Mouse (Mus musculus): ENCODE results near the gene Havcr1.
"Not testable (repeated sequence)": the region's sequence is repeated elsewhere in the genome, so short reads cannot be mapped to it uniquely, and the experiment has no call there.

The Havcr1 gene

DNA sequence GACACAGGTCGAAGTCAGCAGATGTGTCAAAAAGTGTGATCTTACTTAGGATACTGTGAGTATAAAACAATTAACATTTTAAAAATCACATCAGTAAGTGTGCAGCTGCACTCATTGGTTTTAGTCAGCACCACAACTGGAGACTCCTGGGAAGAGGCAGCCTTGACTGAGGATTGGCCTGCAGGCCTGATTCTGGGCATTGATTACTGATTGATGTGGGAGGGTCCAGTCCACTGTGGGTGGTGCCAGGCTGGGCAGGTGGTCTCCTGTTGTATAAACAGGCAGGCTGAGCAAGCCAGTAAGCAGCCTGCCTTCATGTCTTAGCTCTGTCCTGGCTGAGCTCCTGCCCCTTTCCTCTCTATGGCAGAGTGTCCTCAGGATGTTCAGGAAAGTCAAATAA lies at the start of gene Havcr1:
TSS of gene Havcr1 (plus strand) at position 5 of the 400 bp plus-strand sequence.
- not testable (repeated sequence) for DNase-seq

DNA sequence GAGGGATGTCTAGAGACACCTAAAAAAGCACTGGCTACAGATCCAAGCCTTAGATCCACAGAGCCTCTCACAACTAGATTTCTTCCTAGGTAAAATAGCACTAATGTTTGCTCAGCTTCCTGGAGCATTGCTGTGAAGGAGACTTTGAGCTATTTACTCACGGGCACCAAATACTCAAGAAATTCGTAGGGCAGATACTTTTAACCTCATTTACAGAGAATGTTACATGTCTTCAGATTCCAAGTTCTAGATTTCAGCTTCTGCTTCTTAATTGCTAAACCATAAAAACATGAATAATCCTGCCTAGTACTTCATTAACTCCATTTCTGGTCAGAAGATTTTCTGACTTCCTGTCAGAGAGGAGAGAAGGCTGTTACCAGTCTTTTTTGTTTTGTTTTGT lies 44.7 kb upstream of the Havcr1 start:
- DNase-seq: no peak

DNA sequence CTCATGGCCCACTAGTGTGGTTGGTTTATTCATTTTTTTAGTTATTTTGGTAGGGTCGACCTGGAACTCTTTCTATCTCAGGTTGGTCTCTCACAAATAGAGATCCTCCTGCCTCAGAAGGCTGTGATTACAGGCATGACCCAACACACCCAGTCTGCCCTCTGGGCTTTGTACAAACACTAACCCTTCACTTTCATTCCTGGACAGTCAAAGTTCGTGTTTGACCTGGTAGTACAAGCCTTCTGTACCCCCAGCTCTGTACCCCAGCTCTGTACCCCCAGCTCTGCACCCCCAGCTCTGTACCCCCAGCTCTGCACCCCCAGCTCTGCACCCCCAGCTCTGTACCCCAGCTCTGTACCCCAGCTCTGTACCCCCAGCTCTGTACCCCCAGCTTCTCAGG lies 39.0 kb upstream of the Havcr1 start:
- DNase-seq: not testable (repeated sequence)

DNA sequence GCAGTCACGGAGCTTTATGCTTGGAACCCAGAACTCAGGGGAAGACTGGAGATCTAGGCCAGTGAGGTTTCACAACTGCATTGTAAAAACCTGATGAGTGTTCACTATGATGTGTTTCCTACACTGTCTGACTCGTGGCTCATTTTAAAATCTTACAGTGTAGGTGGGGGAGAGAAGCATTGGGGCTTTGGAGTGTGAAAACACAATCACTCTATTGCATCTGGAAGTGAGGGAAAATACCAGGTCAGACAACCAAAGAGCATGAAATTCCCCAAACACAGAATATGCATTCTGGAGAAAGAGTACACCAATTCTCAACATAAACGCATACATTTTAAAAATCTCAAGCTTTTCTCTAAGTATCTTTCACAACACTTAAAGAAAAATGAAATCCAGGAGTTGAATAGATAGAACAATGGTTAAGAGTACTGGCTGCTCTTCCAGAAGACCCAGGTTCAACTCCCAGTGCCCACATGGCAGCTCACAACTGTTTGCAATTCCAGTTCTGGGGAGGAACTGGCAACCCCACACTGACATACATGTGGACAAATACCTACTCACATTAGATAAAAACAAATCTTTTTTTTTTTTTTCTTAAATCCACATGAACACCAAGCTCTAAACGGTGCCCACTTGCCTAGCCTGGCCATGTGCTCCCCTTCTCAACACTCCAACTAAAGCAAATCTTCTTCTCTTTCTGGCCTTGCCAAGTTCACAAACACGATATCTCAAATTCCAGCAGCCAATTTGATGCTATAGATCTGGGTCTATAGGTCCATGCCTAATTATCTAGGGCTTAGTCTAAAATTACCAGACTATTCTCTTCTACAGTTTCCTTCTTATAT lies 37.2 kb upstream of the Havcr1 start:
- no peak for DNase-seq

DNA sequence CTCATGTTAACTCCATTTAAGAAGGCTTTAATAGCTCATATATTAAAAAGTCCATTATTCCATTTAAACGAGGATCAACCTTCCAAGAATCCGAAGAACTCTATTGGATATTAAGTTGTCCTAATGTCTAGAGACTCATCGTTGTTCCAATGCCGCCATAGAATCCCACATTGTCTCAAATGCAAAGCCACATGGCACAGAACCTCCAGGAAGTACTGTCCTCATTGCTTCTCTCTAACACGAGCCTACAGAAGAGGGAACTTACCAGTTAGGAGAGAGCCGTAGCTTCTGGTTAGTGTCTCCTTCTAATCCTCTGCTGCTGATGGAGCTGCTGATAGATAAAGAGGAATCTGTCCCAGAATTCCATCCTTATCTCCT lies 36.6 kb upstream of the Havcr1 start:
- no peak for DNase-seq

GRCm38 (mm10) chr11:46698830-46699229 lies 36.0 kb upstream of the Havcr1 start:
- no peak for DNase-seq

- no peak for DNase-seq
Observed at GRCm38 (mm10) chr11:46706664-46707356, 28.1 kb upstream of the Havcr1 start, which contains the start of gene Timd2. Gene Timd2, minus strand, starts transcription at chr11:46707061.

GRCm38 (mm10) chr11:46731541-46732070 lies 3.3 kb upstream of the Havcr1 start:
- no peak for DNase-seq

DNA sequence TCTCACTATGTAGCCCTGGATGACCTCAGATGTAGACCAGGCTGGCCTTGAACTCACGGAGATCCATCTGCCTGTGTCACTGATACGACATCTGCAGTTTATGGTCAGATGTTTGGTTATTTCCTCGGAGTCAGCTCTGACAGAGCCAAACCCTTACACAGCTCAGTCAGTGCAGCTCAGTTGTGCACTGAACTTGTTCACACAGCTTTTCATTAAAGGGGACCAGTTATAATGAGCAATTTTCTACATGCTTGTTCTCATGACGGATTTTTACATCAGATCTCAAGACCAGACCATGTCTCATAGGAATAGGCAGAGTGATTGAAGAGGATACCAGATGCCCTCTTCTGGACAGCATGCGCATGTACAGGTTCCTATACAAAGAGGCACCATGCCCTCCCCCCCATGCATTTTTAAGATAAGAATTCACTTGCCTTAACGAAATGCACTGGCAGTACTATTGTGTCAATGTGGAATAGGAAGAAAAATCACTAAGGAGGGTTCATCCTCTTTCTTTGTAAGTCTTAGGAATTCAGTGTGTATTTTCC lies 1.6 kb upstream of the Havcr1 start:
- DNase-seq: no peak

GRCm38 (mm10) chr11:46734617-46735016 lies 263 bp upstream of the Havcr1 start:
- no peak for DNase-seq

DNA sequence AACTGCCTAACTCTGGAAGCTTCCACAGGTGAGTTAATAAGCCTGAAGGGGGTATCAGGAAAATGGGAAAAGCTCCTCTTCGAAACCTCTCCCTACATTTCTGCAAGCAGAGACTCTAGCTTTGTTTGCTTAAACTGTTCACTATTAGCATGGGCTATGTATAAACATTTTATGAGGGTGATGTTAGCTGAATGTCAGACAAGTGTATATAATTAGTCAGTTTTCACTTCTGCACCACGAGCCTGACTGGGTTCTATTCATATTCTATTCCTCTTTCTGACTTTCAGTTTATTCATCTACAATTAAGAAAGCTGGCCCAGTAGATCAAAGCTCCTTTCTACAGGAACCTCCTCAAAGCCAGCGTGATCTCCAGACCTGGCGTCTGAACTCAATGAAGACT lies 4.6 kb downstream of the Havcr1 start:
- DNase-seq: no peak

GRCm38 (mm10) chr11:46740886-46741285 lies 6.0 kb downstream of the Havcr1 start:
- DNase-seq: no peak

DNA sequence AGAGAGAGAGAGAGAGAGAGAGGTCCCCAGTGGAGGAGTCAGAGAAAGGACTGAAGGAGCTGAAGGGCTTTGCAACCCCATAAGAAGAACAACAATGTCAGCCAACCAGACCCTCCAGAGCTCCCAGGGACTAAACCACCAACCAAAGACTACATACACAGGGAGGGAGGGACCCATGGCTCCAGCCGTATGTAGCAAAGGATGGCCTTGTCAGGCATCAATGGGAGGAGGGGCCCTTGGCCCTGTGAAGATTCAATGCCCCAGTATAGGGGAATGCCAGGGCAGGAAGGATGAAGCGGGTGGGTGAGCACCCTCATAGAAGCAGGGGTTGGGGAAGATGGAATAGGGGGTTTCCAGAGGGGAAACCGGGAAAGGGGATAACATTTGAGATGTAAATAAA lies 6.8 kb downstream of the Havcr1 start:
- DNase-seq: no peak

DNA sequence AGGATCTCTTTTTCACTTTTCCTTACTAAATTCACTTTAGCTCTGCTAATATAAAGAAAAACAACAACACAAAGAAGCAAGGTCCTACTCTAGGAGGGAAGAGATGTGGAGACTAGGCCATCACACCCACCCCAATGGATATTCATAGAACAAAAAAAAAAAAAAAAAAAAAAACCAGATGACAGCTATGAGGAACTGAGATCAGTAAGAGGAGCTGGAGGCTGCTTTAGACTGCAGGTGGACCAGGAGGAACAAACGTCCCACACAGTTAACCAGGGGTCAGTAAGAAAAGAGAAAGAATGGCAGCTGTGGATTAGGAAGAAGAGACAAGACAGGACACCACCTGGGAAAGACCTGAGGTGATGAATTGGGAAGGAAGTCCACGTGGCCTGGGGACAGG lies 13.1 kb downstream of the Havcr1 start:
- DNase-seq: no peak

- DNase-seq: no peak
Observed at GRCm38 (mm10) chr11:46753662-46754061, 18.8 kb downstream of the Havcr1 start.

- DNase-seq: no peak
Observed at GRCm38 (mm10) chr11:46754669-46755068, 19.8 kb downstream of the Havcr1 start.

DNA sequence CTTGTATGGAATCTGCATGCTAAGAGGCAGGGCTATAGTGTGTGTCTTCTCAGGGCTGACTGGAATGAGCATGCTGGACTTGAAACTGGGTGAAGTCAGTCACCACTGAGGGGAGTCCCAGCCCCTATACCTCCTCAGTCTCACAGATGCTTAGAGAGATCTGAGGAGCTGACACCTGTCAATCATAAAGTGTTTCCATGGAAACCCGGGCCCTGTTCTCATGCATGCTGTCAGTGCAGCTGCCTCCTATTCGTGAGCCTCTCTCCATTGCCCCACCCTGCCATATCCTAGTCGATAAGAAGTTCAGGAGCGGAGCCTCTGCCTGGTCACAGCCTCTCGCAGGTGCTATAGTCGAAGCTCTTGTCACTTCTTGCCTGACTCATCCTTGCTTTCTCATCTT lies 20.8 kb downstream of the Havcr1 start:
- not testable (repeated sequence) for DNase-seq

GRCm38 (mm10) chr11:46776879-46777278 lies 42.0 kb downstream of the Havcr1 start:
- no peak for DNase-seq

- DNase-seq: no peak
Observed at GRCm38 (mm10) chr11:46779811-46780210, 44.9 kb downstream of the Havcr1 start.

GRCm38 (mm10) chr11:46804440-46804839 lies 69.6 kb downstream of the Havcr1 start:
- DNase-seq: no peak

DNA sequence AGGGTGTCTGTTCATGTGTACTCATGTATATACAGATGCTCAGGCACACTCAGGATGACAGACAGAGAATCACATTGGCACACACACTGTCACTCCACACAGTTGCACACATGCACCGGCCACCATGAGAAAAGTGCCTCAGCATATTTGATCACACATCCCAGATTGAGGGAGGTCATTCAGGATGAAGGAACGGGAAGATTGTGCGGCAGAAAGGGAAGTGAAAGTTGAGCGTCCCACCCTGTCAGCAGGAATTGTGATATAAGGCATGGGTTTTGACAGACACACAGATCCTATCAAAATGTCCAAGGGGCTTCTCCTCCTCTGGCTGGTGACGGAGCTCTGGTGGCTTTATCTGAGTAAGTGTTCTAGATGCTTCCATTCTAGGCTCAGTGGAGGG lies 75.6 kb downstream of the Havcr1 start, which contains the start of gene Timd4:
TSS of gene Timd4 (plus strand) at position 290 of the 400 bp plus-strand sequence.
- no peak for DNase-seq

DNA sequence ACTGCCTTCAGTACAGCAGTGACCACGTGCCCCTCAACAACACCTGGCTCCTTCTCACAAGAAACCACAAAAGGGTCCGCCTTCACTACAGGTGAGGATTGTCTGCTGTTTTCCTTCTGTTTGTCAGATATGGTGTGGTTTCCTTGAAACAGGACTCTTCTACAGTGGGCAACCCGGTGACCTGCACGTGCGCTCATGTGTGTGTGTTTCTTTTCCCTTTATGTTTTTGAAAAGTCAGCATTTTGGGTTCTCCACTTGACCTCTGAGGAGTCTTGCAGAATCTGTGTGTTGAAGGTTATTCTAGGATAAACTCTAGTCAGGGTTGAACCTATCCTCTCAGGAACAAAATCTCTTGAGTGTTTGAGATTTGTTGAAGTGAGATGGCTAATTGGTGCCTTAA lies 82.8 kb downstream of the Havcr1 start:
- no peak for DNase-seq

DNA sequence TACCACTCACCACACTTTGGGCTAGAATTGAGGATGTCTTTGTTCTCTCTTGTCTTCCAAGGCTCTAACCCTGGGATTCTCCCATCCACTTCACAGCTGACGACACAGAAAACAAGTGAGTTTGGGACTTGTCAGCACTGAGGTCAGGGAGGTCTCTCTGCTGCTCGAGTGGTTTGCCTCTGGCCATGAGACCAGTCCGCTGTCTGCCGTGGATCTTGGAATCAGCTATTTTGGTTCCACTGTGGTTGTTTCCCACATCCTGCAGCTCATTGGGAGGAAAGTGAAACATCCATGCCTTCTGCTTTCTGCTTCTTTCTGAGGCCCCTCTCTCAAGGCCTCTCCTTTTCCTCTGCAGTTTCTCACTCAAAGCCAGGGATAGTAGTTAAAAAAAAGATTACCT lies 85.0 kb downstream of the Havcr1 start:
- no peak for DNase-seq

All from thymus, postnatal 36 days (tissue).